In the genomic region with DNA sequence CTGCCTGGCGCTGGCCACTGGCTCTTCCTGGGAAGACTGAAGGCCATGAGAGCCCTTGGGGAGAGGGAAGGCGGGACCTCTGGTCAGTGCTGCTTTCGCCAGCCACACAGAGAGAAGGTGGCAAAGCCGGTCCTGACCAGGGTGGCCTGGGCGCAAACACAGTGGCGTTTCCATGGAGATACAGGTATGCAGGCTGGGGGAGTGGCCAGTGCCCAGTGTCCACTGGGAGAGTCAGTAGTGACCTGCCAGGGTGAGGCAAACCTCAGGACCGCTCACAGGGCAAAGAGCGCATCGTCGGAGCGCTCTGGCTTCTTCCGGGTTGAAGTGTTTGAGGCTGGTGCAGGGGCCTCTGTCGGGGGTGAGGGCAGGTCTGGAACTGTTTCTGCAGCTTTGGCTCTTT, we compare ENCODE assay signal across 15 mouse cellular contexts. TPM values are rescaled to one million over a fixed set of nuclear protein-coding genes. Genes with fewer than 3 reads are reported as not detected.
DNase-seq lines count a peak whose midpoint lies in the region; ATAC-seq lines count a peak whose summit lies in the region.
"Had no signal": no experiment of that assay in that cellular context is flagged by ENCODE, and none has a peak within 500 bp of the region (broad histone marks: within the 10 kb centered on the region; RNA-seq: fewer than 3 reads in every experiment).

No protein-coding gene starts in this region.

- H3K36me3 ChIP-seq in kidney, embryonic 14.5 days (ENCODE audit: control insufficient read depth, insufficient read depth, low read length), result no peaks in the 10 kb centered on the region
- H3K36me3 ChIP-seq in liver, embryonic 16.5 days (ENCODE audit: control insufficient read depth, insufficient read depth), result no peaks in the 10 kb centered on the region

- peak; percentile 84 for DNase-seq in kidney, adult 11 months
- peak; percentile 70 for DNase-seq in kidney, adult 9 months
- peak; percentile 61 to 88 for DNase-seq in lung, postnatal 4 days
- DNase-seq in thymus, postnatal 4 days, result no peak
- DNase-seq in gastrocnemius, postnatal 14 days, result no peak
- DNase-seq: B cell, adult 2 months; cerebellum, postnatal 14 days; heart, postnatal 14 days had no signal

- WGBS in kidney, embryonic 14.5 days, result 72% methylated on average over 13 of the region's 13 CpGs
- WGBS in liver, embryonic 16.5 days (ENCODE audit: insufficient replicate concordance), result 78% methylated on average over 13 of the region's 13 CpGs

- ATAC-seq in kidney, embryonic 14.5 days (ENCODE audit: low FRiP score, low TSS enrichment), result no peak; the same call in 1 of the 2 replicates
- ATAC-seq in liver, embryonic 16.5 days (ENCODE audit: low read depth), result peak; percentile 56
- no peak for ATAC-seq in megakaryocyte, adult 5-6 weeks (ENCODE audit: poor library complexity, severe bottlenecking)
- ATAC-seq: forebrain, embryonic 16.5 days had no signal

- no peak overlapping the region; the same call in 1 of the 2 replicates for H3K9ac ChIP-seq in kidney, embryonic 14.5 days (ENCODE audit: low read depth, low read length)
- no peak overlapping the region for H3K9ac ChIP-seq in liver, embryonic 16.5 days (ENCODE audit: low read depth, low read length)
- H3K9ac ChIP-seq: embryonic facial prominence, embryonic 15.5 days; neural tube, embryonic 12.5 days had no signal

- no peak overlapping the region for H3K4me2 ChIP-seq in kidney, embryonic 14.5 days (replicated peaks; ENCODE audit: low read depth, low read length)
- no peak overlapping the region for H3K4me2 ChIP-seq in liver, embryonic 16.5 days (ENCODE audit: low read depth, low read length)
- H3K4me2 ChIP-seq: embryonic facial prominence, embryonic 15.5 days; neural tube, embryonic 12.5 days had no signal

- peaks cover 12% of the 10 kb centered on the region; the same call in 1 of the 2 replicates for H3K4me1 ChIP-seq in kidney, embryonic 14.5 days (ENCODE audit: control insufficient read depth, insufficient read depth, low read length)
- no peaks in the 10 kb centered on the region for H3K4me1 ChIP-seq in liver, embryonic 16.5 days (ENCODE audit: control insufficient read depth, low read depth, low read length)

- H3K27me3 ChIP-seq in kidney, embryonic 14.5 days (ENCODE audit: control insufficient read depth, insufficient read depth, low read length), result no peaks in the 10 kb centered on the region
- H3K27me3 ChIP-seq in liver, embryonic 16.5 days (ENCODE audit: control insufficient read depth, insufficient read depth, low read depth, low read length), result no peaks in the 10 kb centered on the region
- H3K27me3 ChIP-seq: embryonic facial prominence, embryonic 15.5 days; neural tube, embryonic 12.5 days had no signal

- no peak overlapping the region for H3K27ac ChIP-seq in kidney, embryonic 14.5 days (ENCODE audit: low read depth, low read length)
- no peak overlapping the region for H3K27ac ChIP-seq in liver, embryonic 16.5 days (ENCODE audit: low read length)
- H3K27ac ChIP-seq: embryonic facial prominence, embryonic 15.5 days; neural tube, embryonic 12.5 days had no signal

- intact Hi-C loops in gastrocnemius, postnatal 14 days (cut with DNase I; ENCODE audit: low total_unique reads), result no loop called here

- no peak overlapping the region for H3K4me3 ChIP-seq in kidney, embryonic 14.5 days (ENCODE audit: low read length)
- no peak overlapping the region for H3K4me3 ChIP-seq in liver, embryonic 16.5 days (ENCODE audit: low read depth, low read length)
- H3K4me3 ChIP-seq: embryonic facial prominence, embryonic 15.5 days; neural tube, embryonic 12.5 days had no signal

- no peaks in the 10 kb centered on the region for H3K9me3 ChIP-seq in kidney, embryonic 14.5 days (ENCODE audit: control insufficient read depth, low read length)
- no peaks in the 10 kb centered on the region for H3K9me3 ChIP-seq in liver, embryonic 16.5 days (replicated peaks; ENCODE audit: control insufficient read depth, low read length)
- H3K9me3 ChIP-seq: embryonic facial prominence, embryonic 15.5 days; G1E; neural tube, embryonic 12.5 days had no signal

RNA-seq across cellular contexts. Expression of gene Srebf1, which starts 7.4 kb away (rescaled TPM):
- 58.8 and 60.1 TPM in 2 replicates for polyA plus RNA-seq in kidney, embryonic 14.5 days (2014; fragmentation: Nextera tagmentation; extraction: Ambion mirVana)
- 42.7 and 51.7 TPM in 2 replicates for polyA plus RNA-seq in liver, embryonic 16.5 days (2015; fragmentation: Nextera tagmentation; extraction: Ambion mirVana)
- total RNA-seq in megakaryocyte, adult 5-6 weeks (2015), result 27.5 and 37.3 TPM in 2 replicates
- total RNA-seq in megakaryocyte, adult 5-6 weeks (2017), result 27.6 and 43.3 TPM in 2 replicates
- 10 to 100 TPM; 20.9 to 24.5 TPM for total RNA-seq in gastrocnemius, postnatal 14 days (2021)

Comparison
In these comparisons a context has a peak if more than half of its experiments do, and no peak if none do; other contexts are left out.
1. DNase-seq: peak in kidney, adult 11 months (single experiment), kidney, adult 9 months (single experiment) and lung, postnatal 4 days (2 of 2); none in thymus, postnatal 4 days (single experiment) and gastrocnemius, postnatal 14 days (single experiment).